Mouse (Mus musculus): Measurements from ENCODE around the gene Eipr1.

Gene Eipr1

GRCm38 (mm10) chr12:28823518-28823917 is 71.9 kb downstream of the Eipr1 start:
- in situ Hi-C loops (cut with MboI), result no loop called here

- in situ Hi-C loops (cut with MboI), result no loop called here
These were observed 77.9 kb downstream of the Eipr1 start for GRCm38 (mm10) chr12:28829502-28829901.

GRCm38 (mm10) chr12:28830471-28830870 is 78.9 kb downstream of the Eipr1 start:
- in situ Hi-C loops (cut with MboI), result no loop called here

GRCm38 (mm10) chr12:28831066-28831733 is 79.6 kb downstream of the Eipr1 start:
- in situ Hi-C loops (cut with MboI), result no loop called here

GRCm38 (mm10) chr12:28834266-28834665 is 82.7 kb downstream of the Eipr1 start:
- in situ Hi-C loops (cut with MboI), result no loop called here

GRCm38 (mm10) chr12:28835683-28836082 is 84.1 kb downstream of the Eipr1 start:
- in situ Hi-C loops (cut with MboI), result no loop called here

- in situ Hi-C loops (cut with MboI), result no loop called here
These were observed 86.7 kb downstream of the Eipr1 start for GRCm38 (mm10) chr12:28838268-28838667.

GRCm38 (mm10) chr12:28838971-28839370 is 87.4 kb downstream of the Eipr1 start:
- in situ Hi-C loops (cut with MboI), result no loop called here

GRCm38 (mm10) chr12:28841179-28841698 is 89.6 kb downstream of the Eipr1 start:
- in situ Hi-C loops (cut with MboI), result no loop called here

GRCm38 (mm10) chr12:28845811-28846210 is 94.2 kb downstream of the Eipr1 start:
- in situ Hi-C loops (cut with MboI), result no loop called here

GRCm38 (mm10) chr12:28847401-28847800 is 95.8 kb downstream of the Eipr1 start:
- in situ Hi-C loops (cut with MboI), result no loop called here

GRCm38 (mm10) chr12:28848726-28849612 is 97.4 kb downstream of the Eipr1 start:
- in situ Hi-C loops (cut with MboI), result no loop called here

GRCm38 (mm10) chr12:28859495-28860263 is 108.1 kb downstream of the Eipr1 start:
- in situ Hi-C loops (cut with MboI), result no loop called here

GRCm38 (mm10) chr12:28860264-28860560 is 108.6 kb downstream of the Eipr1 start:
- in situ Hi-C loops (cut with MboI), result no loop called here

- in situ Hi-C loops (cut with MboI), result no loop called here
These were observed 111.7 kb downstream of the Eipr1 start for GRCm38 (mm10) chr12:28863260-28863659.

GRCm38 (mm10) chr12:28866121-28866520 is 114.5 kb downstream of the Eipr1 start:
- in situ Hi-C loops (cut with MboI), result no loop called here

- in situ Hi-C loops (cut with MboI), result no loop called here
These were observed 117.2 kb downstream of the Eipr1 start for GRCm38 (mm10) chr12:28868794-28869193.

- in situ Hi-C loops (cut with MboI), result no loop called here
These were observed 120.7 kb downstream of the Eipr1 start for GRCm38 (mm10) chr12:28872271-28872670.

- in situ Hi-C loops (cut with MboI), result no loop called here
These were observed 123.2 kb downstream of the Eipr1 start for GRCm38 (mm10) chr12:28874781-28875251.

- in situ Hi-C loops (cut with MboI), result no loop called here
These were observed 123.9 kb downstream of the Eipr1 start for GRCm38 (mm10) chr12:28875471-28875870.

GRCm38 (mm10) chr12:28880471-28880870 is 128.9 kb downstream of the Eipr1 start:
- in situ Hi-C loops (cut with MboI), result no loop called here

- in situ Hi-C loops (cut with MboI), result no loop called here
These were observed 136.1 kb downstream of the Eipr1 start for GRCm38 (mm10) chr12:28887712-28888111.
